ENCODE assay signal across 9 mouse cellular contexts in genomic region chr9:61899804-61900203, GRCm38 (mm10). TPM values are rescaled to one million over a fixed set of nuclear protein-coding genes. Genes with fewer than 3 reads are reported as not detected.
A peak's percentile ranks its signal among the peaks of the same experiment; 100 is the strongest.
DNase-seq lines count a peak whose midpoint lies in the region; ATAC-seq lines count a peak whose summit lies in the region.
"Had no signal": no experiment of that assay in that cellular context is flagged by ENCODE, and none has a peak within 500 bp of the region (broad histone marks: within the 10 kb centered on the region; RNA-seq: fewer than 3 reads in every experiment).

No protein-coding gene starts in this region.

- ATAC-seq in hindbrain, embryonic 14.5 days (ENCODE audit: low FRiP score) = no peak
- peak; percentile 80 for ATAC-seq in megakaryocyte, adult 5-6 weeks (ENCODE audit: poor library complexity, severe bottlenecking)

- DNase-seq in NIH3T3 (ENCODE audit: low read depth) = peak; percentile 79
- peak; percentile 95 to 97 for DNase-seq in cerebellum, postnatal 14 days
- peak; percentile 63 to 87 for DNase-seq in frontal cortex, postnatal 14 days (ENCODE audit: low spot score in 2 of 2)
- DNase-seq in hindbrain, embryonic 14.5 days (ENCODE audit: low spot score) = peak; percentile 93
- DNase-seq in layer of hippocampus, postnatal 36 days = peak; percentile 78
- DNase-seq in right cerebral cortex, postnatal 25 days = peak; percentile 81
- peak; percentile 89 for DNase-seq in urinary bladder, postnatal 14 days (ENCODE audit: low spot score)

- no peak overlapping the region for H3K4me3 ChIP-seq in hindbrain, embryonic 14.5 days (replicated peaks; ENCODE audit: low read length)

- no peak overlapping the region for H3K9ac ChIP-seq in hindbrain, embryonic 14.5 days

- H3K9me3 ChIP-seq in hindbrain, embryonic 14.5 days (ENCODE audit: control insufficient read depth, low read length) = no peaks in the 10 kb centered on the region

- H3K4me2 ChIP-seq in hindbrain, embryonic 14.5 days (replicated peaks) = peak overlapping the region; percentile 20; the same call in 1 of the 2 replicates

- no peaks in the 10 kb centered on the region for H3K36me3 ChIP-seq in hindbrain, embryonic 14.5 days (replicated peaks; ENCODE audit: control insufficient read depth, insufficient read depth)

- H3K4me1 ChIP-seq in hindbrain, embryonic 14.5 days (replicated peaks; ENCODE audit: control insufficient read depth, insufficient read depth, low read length) = peaks cover 13% of the 10 kb centered on the region

- H3K27me3 ChIP-seq in hindbrain, embryonic 14.5 days (ENCODE audit: control insufficient read depth, insufficient read depth, low read length) = peaks cover 19% of the 10 kb centered on the region; the same call in 1 of the 2 replicates

- no peak overlapping the region for H3K27ac ChIP-seq in hindbrain, embryonic 14.5 days
- H3K27ac ChIP-seq: macrophage had no signal

- 7% methylated on average over 16 of the region's 16 CpGs for whole genome bisulfite sequencing in hindbrain, embryonic 14.5 days

RNA-seq across cellular contexts. Expression of gene Rplp1, which starts 14.5 kb away (rescaled TPM):
- 1,005 and 1,169 TPM in 2 replicates for polyA plus RNA-seq in hindbrain, embryonic 14.5 days (2014; fragmentation: Nextera tagmentation; extraction: Ambion mirVana)
- 1,000 to 10,000 TPM; 1,474 to 1,494 TPM for total RNA-seq in layer of hippocampus, postnatal 36 days (2021)
- total RNA-seq in megakaryocyte, adult 5-6 weeks (2015) = 1,617 and 1,884 TPM in 2 replicates
- 3,108 and 3,204 TPM in 2 replicates for total RNA-seq in megakaryocyte, adult 5-6 weeks (2017)

RNA-seq across cellular contexts. Expression of gene Kif23, which starts 46.8 kb away (rescaled TPM):
- 14.3 and 17.0 TPM in 2 replicates for polyA plus RNA-seq in hindbrain, embryonic 14.5 days (2014; fragmentation: Nextera tagmentation; extraction: Ambion mirVana)
- total RNA-seq in layer of hippocampus, postnatal 36 days (2021) = 1 to 10 TPM; 1.2 to 2.3 TPM
- total RNA-seq in megakaryocyte, adult 5-6 weeks (2015) = 160 and 172 TPM in 2 replicates
- total RNA-seq in megakaryocyte, adult 5-6 weeks (2017) = 309 and 311 TPM in 2 replicates

Comparison
In these comparisons a context has a peak if more than half of its experiments do, and no peak if none do; other contexts are left out.
1. RNA of gene Kif23, which starts 46.8 kb away (total RNA-seq): 160 to 311 TPM in megakaryocyte, adult 5-6 weeks; 1.2 to 2.3 TPM in layer of hippocampus, postnatal 36 days; every median in the first group is over 10 times any median in the second.
2. Peak in every context shown above with its lines, with median percentiles within 50 percentile points of each other: DNase-seq.